Mouse (Mus musculus): ENCODE measurements at regions not wholly inside any gene's neighbourhood (a gene's known extent, or its start where the extent isn't known, plus 50 kb on each side); places are given as distances from the start of the nearest gene placed in this dataset.

DNA sequence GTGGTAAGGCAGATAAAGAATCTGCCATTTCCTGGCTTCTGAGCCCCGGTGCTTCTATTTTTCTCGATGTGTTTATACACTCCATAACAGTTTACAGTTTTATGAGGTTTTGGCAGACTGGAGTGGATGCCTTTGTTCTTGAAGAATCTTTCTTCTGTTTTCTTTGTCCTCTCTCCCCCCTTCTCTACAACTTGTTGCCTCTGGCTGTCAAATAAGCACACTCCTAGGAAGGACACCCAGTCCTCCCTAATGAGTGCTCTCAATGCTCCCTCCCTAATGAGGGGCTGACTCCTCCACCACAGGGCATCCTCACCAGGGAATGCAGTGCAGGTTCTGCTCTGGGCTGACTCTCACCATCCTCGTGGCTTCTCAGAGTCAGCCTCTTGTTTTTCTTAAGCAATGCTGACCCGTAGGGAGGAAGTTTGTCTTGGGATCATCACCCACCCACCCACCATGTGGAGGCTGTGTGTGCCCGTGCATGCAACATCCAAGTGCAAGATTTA, 486.9 kb upstream of the Tbx3 start:
- TF ChIP-seq CTCF (IDR thresholded peaks at IDR 0.05) (no peak), EP300 (IDR thresholded peaks at IDR 0.05) (peak; percentile 33; the same call in 1 of the 2 replicates)

Measured in lung, postnatal 0 days (tissue).